Mouse (Mus musculus) fat pad, adult 2 months (tissue): ENCODE measurements at regions not wholly inside any gene's neighbourhood (a gene's known extent, or its start where the extent isn't known, plus 50 kb on each side); places are given as distances from the start of the nearest gene placed in this dataset.
"Not testable (repeated sequence)": the region's sequence is repeated elsewhere in the genome, so short reads cannot be mapped to it uniquely, and the experiment has no call there.

Experiments used
- DNase-seq: peaks from one replicate; pipeline ENCODE4 v3.0.0-alpha.2; 2011; ENCODE audit warnings: low read depth, low spot score; ENCODE audit errors: extremely low read depth

- not testable (repeated sequence) for DNase-seq
Observed at GRCm38 (mm10) chr7:70239059-70239458, 127.5 kb downstream of the Nr2f2 start.

DNA sequence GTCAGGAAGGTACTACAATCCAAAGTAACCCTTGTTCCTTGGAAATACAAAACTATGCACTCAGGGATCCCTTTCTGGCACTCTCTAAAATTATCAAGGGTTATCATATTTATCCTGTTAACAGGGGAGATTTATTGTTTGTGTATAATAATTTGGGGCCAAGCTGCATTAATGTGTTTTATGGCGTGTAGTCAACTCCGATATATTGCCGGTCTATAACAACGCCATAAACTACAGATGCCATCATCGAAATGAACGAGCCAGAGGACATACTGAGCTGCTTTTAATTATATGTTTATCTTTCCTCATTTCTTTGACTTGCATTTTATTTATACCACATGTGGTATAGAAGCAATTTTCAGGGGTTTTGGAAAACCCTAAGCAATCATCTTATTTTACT is 147.2 kb downstream of the Nr2f2 start:
- no peak for DNase-seq

DNA sequence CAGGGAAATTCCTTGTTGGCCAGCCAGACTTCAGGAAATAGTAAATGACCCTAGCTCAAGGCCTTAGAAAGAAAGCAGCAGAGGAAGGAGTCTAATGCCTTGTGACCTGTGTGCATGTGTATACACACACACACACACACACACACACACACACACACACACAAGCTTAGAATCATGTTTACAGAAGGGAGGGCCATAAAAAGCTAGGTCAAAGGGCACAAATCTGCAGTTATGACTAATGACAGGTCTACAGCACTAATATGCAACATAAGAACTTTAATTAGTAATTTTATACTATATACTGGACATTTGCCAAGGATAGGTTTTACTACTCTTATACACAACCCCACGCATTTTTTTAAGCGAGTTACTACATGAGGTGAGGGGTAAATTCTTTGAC is 149.4 kb downstream of the Nr2f2 start:
- DNase-seq: no peak

GRCm38 (mm10) chr7:70213970-70214520 is 152.5 kb downstream of the Nr2f2 start:
- DNase-seq: no peak

DNA sequence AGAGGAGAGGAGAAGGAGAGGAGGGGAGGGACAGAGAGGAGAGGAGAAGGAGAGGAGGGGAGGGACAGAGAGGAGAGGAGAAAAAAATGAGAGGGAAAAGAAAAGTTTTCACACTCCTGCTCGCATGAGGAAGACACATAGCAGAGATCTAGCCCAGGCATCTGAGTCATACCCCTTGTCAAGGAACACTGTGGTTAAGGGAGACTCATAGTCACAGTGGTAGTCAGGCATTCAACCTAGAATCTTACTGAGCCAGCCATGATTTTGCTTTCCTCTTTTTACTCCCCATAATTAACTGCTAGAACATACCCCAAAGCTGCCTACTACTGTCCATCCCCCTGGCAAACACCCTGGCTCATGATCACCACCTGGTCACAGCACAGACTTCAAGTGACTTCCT is 160.6 kb downstream of the Nr2f2 start:
- DNase-seq: no peak

GRCm38 (mm10) chr7:70200188-70200587 is 166.3 kb downstream of the Nr2f2 start:
- DNase-seq: no peak

GRCm38 (mm10) chr7:70178956-70179355 is 187.6 kb downstream of the Nr2f2 start:
- DNase-seq: no peak

DNA sequence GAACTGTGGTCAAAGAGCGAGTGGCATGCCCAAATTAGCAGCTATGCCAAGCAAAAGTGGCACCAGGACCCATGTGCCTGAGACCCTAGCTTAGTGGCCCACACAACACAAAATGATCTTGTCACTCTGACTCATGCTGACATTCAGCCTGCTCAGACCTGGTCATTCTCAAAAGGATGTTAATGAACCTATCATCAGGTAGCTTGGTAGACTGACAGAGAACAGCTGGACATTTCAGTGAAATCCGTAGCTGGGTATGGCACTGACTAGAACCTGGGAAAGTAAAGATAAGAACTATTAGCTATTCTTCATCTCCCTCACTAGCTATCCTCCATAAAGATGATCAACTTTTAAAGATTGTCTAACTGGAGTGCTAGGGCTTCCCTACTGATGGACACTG is 188.5 kb downstream of the Nr2f2 start:
- DNase-seq: no peak

- no peak for DNase-seq
Observed at GRCm38 (mm10) chr7:70176686-70177259, 189.8 kb downstream of the Nr2f2 start.

DNA sequence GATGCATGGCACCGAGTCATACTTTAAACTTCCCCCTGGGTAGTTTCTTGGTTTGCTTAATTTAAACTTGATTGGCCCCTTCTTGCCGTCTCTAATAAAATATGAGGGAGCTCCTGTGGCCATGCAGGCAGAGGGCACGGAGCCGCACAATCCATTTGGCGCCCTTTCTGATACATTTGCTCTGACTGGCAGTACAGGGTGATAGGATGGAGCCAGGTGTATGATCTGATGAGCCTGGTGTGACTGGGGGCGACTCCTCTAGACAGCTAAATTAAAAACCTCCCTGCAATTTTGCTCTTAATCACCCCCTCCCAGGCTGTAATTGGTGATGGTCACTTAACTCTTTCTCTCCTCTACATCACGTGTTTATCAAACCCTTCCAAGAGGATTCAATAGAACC is 190.4 kb downstream of the Nr2f2 start:
- no peak for DNase-seq

DNA sequence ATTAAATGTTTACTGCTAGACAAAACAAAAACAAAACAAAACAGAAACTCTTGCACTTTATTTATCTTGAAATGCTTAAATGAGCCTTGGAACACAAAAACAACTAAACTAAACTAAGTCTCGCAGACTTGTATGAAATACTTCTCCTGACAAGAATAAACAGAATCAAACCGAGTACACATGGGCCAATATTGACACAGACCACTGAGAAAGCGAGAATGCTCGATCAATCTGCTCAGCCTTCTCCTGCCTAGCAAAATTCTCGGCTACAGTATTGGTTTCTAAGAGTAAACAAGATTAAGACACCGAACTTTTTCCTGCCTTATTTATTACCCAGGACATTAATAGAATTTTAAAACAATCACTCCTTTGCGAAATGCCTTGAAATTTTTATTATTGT is 194.1 kb downstream of the Nr2f2 start:
- no peak for DNase-seq

DNA sequence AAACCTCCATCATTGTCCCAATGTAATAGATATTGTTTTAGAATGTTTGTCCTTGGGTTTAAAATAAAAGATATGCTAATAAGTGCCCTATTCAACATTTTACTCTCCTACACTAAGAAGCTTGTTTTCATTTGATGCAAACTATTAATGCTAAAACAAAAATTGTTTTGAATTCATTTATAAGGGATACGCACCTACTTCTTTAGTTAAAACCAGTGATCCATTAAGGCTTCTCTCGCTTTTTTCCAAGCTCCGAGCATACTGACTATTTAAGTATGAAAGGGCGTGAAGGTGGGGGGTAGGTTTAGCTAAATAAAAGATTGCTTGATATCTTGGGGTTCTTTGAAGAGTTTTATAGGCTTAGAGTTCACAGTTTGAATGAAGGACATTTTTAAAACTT is 195.1 kb downstream of the Nr2f2 start:
- no peak for DNase-seq

DNA sequence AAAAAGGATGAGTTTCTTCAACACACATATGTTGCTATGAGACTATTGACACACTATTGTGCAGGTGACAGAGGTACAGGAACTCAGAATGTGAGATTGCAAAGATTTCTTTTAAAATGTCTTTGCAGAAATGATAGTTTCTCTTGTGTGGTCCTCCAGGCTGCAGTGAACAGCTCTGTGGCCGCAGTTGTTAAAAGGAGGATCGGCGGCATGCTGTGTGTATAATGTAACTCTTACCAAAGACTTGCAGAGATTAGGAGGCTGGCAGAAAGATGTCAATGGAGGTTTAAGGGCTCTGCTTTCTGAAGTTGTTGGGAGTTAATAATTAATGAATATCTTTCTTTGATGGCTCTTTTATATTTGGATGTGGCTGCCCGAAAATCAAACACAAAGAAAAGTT is 198.5 kb downstream of the Nr2f2 start:
- no peak for DNase-seq

DNA sequence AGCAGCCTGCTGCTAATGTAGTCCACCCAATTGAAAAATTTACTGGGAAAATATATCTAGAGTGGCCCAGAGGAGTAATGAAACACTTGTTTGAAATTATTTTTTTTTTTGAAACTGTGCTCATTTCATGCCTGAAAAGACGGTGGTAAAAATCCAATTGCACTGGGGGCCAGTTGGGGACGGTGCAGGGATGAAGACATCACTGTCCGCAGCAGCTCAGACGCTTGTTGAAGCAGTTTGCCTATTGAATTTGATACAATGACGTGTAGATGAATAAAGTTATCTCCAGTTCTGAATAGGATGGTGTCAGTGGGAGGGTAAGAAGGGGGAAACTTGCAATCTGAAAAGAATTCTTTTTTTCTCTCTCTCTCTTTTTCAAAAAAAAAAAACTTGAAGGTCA is 200.5 kb downstream of the Nr2f2 start:
- DNase-seq: no peak

GRCm38 (mm10) chr7:70165501-70165900 is 201.0 kb downstream of the Nr2f2 start:
- no peak for DNase-seq

DNA sequence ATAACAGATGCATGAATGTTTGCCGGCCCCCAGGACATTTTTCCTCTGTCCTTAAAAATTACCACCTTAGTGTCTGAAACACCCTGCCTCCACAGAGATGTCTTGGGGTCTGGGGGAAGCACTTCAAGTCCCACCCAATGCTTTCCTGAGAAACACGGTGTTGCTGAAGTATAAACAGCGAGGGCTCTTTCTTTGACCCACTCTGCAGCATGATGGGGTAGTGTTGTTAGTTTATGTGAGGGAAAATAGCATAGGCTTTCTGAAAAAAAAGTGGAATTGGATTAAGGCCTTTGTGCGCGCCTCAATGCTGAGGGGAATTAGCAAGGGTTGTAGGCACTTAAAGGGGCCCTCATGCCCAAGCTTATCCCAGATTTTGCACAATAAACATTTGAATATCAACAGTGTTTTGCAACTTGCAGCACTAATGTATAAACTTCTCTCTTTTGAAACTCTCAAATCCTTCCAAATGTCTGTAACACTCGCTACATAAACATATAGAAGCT is 201.8 kb downstream of the Nr2f2 start:
- no peak for DNase-seq

DNA sequence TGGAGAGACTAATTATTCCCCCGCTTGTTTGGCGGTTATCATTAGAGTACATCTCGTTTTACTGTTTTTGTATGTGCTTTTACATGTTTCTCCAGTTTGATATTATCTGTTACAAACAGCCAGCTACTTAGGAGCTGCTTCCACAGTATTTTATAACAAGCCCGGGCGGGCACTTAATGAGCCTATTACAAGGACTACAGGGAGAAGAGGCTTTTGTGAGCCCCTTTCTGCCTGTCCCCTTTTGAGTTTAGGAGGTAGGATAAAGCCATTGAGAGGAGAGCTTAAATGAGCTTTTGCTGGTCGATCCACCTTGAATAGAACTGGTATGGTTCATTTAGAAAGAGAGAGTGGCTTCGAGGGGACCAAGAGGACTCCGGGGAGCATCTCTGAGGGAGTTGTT is 208.0 kb downstream of the Nr2f2 start:
- no peak for DNase-seq

GRCm38 (mm10) chr7:70144726-70145271 is 221.7 kb downstream of the Nr2f2 start:
- no peak for DNase-seq

GRCm38 (mm10) chr7:70136837-70137236 is 229.7 kb downstream of the Nr2f2 start:
- DNase-seq: no peak

DNA sequence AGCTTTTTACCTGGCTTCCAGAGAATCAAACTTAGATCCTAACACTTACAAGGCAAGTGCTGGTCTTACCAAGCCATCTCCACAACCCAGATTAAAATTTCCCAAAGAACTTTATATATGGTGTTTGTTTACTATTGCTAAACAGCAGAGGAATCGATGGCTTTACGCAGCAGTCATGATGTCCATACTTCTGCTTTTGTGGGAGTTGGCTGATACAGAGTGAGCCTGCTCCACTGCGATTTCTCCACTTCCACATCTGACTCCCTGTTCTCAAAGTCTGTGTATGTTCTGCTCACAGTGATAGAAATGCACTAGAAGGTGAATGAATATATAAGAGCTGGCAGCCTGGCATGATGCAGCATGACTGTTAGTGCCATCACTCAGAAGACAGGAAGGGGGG is 231.1 kb downstream of the Nr2f2 start:
- no peak for DNase-seq

DNA sequence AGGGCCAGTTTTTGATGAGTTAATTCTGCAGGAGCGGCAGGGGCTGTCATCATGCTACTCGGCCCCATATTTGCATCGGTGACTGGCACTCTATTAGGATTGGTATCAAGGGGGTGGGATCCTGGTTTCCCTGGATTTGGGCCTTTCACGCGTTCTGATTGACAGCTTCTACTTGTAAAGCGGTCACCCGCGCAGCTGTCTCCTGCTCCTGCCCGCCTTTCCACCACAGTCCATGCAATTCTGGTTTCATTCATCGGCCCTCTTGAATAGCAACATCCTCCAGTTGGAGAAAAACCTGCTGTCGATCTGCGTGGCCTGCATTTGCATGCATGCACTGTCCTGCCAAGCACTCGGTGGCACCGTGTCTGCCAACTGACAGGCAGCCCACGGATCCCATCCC is 236.6 kb downstream of the Nr2f2 start:
- DNase-seq: no peak

DNA sequence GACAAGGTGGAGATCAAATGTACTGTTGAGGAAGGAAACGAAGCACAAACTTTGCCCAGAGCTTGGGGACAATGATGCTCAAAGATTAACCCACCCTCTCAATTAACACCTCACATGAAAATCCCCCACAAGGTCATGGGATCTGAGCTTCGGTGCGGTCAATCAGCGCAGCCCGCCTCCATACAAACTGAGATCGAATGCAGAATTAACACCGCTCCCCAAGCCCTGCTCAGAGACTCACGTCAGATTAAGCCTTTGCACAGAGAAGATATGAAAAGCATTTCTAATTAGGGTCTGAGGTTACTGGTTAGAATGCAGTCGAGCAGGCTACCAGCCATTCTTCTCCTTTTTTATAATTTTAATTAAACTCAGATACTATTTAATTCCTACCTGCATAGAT is 243.7 kb downstream of the Nr2f2 start:
- DNase-seq: no peak

- DNase-seq: no peak
Observed at GRCm38 (mm10) chr7:70119517-70119916, 247.0 kb downstream of the Nr2f2 start.
